Mouse (Mus musculus) ES-E14 (cell line): ENCODE results near the gene Fry. TPM values are rescaled to one million over a fixed set of nuclear protein-coding genes. Genes with fewer than 3 reads are reported as not detected.

ENCODE experiments used
- DNase-seq: peaks from one replicate; pipeline ENCODE4 v3.0.0-alpha.2; 2013; ENCODE audit warnings: low read depth, low spot score
- H3K27ac ChIP-seq: 2 replicates; pipeline ENCODE4 v1.5.1; 2012; ENCODE audit warnings: low read depth, mild to moderate bottlenecking, low read length, moderate library complexity, mixed read lengths; ENCODE audit not compliant: poor library complexity, insufficient read depth, severe bottlenecking
- H3K36me3 ChIP-seq: 2 replicates; pipeline ENCODE4 v1.6.1; 2012; ENCODE audit warnings: mild to moderate bottlenecking, low read length, moderate library complexity, mixed read lengths; ENCODE audit not compliant: control insufficient read depth, poor library complexity, insufficient read depth, severe bottlenecking
- H3K4me1 ChIP-seq, 2 experiments: fragments of 150-350 bp in 1 of 2; sonication (generic) in 1 of 2; 2 replicates each; pipeline ENCODE4 v1.6.1; 2012; ENCODE audit warnings: low read length in 2 of 2, mild to moderate bottlenecking in 1 of 2, mixed read lengths in 1 of 2; ENCODE audit not compliant: control insufficient read depth in 2 of 2, insufficient read depth in 2 of 2, poor library complexity in 1 of 2
- H3K4me3 ChIP-seq, 2 experiments: fragments of 150-350 bp in 1 of 2; sonication (generic) in 1 of 2; 2 replicates each; pipeline ENCODE4 v1.5.1; 2012; ENCODE audit warnings: low read length in 2 of 2, low read depth in 1 of 2, mild to moderate bottlenecking in 1 of 2, mixed read lengths in 1 of 2; ENCODE audit not compliant: insufficient read depth in 1 of 2, poor library complexity in 1 of 2, severe bottlenecking in 1 of 2
- H3K9ac ChIP-seq: 2 replicates; pipeline ENCODE4 v1.6.1; 2012; ENCODE audit warnings: low read depth, mild to moderate bottlenecking, low read length, mixed read lengths; ENCODE audit not compliant: poor library complexity, insufficient read depth, severe bottlenecking
- H3K9me3 ChIP-seq: fragments of 150-350 bp; sonication (generic); 2 replicates; pipeline ENCODE4 v1.6.1; 2012; ENCODE audit warnings: low read depth, mild to moderate bottlenecking, low read length; ENCODE audit not compliant: control insufficient read depth, insufficient read depth
- CHD2 ChIP-seq: IDR thresholded peaks from 2 replicates; pipeline ENCODE4 v1.6.1; 2014; ENCODE audit warnings: mild to moderate bottlenecking, low read depth, low read length, inconsistent platforms
- HCFC1 ChIP-seq: IDR thresholded peaks from 2 replicates; pipeline ENCODE4 v1.6.1; 2012; ENCODE audit warnings: low read length, inconsistent platforms, borderline replicate concordance; ENCODE audit not compliant: insufficient read depth
- MAFK ChIP-seq: IDR thresholded peaks from 2 replicates; pipeline ENCODE4 v1.6.1; 2014; ENCODE audit warnings: mild to moderate bottlenecking, low read depth, low read length, inconsistent platforms; ENCODE audit not compliant: insufficient read depth
- ZC3H11A ChIP-seq: IDR thresholded peaks from 2 replicates; pipeline ENCODE4 v1.6.1; 2012; ENCODE audit warnings: low read depth, mild to moderate bottlenecking, inconsistent platforms, low read length, borderline replicate concordance
- ZNF384 ChIP-seq: IDR thresholded peaks from 2 replicates; pipeline ENCODE4 v1.6.1; 2012; ENCODE audit warnings: low read depth, low read length, inconsistent platforms
- in situ Hi-C, 2 experiments: fragments of 600-800 bp; cut with MboI; formaldehyde crosslinking; loops; one replicate each; pipeline ENCODE4 v1.15.1; 2025; ENCODE audit warnings: low sequenced_read_pairs in 2 of 2, inconsistent platforms in 1 of 2; ENCODE audit not compliant: unreplicated experiment in 2 of 2
- total RNA-seq: library from RNA; depleted of rRNA; stranded (reverse); fragments of 300-350 nt; gene quantifications from 2 replicates; pipeline ENCODE4 v1.2.3, GENCODE M21; 2012

The Fry gene
- total RNA-seq, 1 experiment, result 8.4 TPM

DNA sequence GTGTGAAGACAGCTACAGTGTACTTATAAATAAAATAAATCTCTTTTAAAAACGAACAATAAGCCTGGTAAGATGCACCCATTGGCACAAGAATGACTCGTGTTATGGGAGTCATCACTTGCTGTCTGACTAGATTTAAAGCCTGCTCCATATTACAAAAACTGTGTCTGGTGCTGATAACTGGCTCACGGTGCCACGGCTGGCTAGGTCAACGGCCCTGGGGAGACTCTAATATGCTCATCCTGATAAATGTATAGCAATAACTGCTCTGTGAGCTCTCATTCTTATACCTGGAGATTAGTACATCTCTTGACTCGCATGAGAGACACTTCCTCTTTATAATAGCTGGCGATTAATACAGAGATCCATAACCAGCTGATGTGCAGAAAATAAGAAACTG lies 12.1 kb upstream of the Fry start:
- in situ Hi-C loops, result no loop called here

DNA sequence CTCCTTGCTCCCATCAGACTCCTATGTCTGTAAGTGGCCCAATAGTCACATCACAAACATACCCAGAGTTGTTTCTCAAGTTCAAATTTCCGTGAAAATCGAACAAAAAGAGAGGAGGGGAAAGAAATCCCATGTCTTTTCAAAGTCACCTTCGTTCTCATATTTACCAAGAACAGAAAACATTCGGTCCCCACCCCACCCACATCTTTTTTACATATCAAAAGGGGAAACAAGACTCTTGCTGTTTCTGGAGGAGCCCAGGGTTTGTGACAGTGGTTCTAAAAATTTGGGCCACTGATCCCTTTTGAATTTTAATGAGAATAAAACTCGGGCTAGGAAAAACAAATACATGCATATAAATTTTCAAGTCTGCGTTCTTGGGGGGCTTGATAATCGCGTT lies 7.2 kb upstream of the Fry start:
- TF ChIP-seq HCFC1 (no peak), ZNF384 (no peak), MAFK (no peak), CHD2 (no peak), ZC3H11A (no peak)
- in situ Hi-C loops, result no loop called here
- Histone ChIP-seq H3K9me3 (no peaks in the 10 kb centered on the region), H3K9ac (no peak overlapping the region), H3K4me1 (peaks cover 6 to 16% of the 10 kb centered on the region in 2 experiments), H3K36me3 (no peaks in the 10 kb centered on the region), H3K4me3 (no peak overlapping the region), H3K27ac (no peak overlapping the region; the same call in 1 of the 2 replicates)
- DNase-seq, result no peak

More for the DNA sequence above, 12.1 kb upstream of the Fry start:
- H3K27ac ChIP-seq, result no peak overlapping the region
- no peaks in the 10 kb centered on the region for H3K9me3 ChIP-seq
- H3K9ac ChIP-seq, result no peak overlapping the region
- H3K4me3 ChIP-seq, result no peak overlapping the region
- TF ChIP-seq MAFK (no peak), ZNF384 (no peak), HCFC1 (no peak), ZC3H11A (no peak), CHD2 (no peak)
- H3K4me1 ChIP-seq, result peaks cover 3 to 4% of the 10 kb centered on the region in 2 experiments; a peak in 2 of 4 replicates
- no peak for DNase-seq
- H3K36me3 ChIP-seq, result no peaks in the 10 kb centered on the region

DNA sequence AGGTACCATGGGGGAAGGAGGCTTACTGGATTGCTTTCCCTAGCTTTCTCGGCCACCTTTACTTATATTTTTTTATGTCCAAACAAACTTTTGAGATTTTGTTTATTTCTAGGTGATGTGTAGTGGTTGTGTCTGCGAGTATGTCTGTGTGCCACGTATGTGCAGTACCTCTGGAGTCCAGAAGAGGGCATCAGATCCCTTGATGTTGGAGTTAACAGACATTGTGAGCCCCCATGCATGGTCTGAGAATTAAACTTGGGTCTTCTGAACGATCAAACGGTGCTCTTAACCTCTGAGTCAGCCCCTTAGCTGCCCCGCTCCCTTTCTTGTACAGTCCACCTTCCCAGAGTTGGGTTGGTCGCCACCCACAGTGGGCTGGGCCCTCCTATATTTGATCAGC lies 4.4 kb upstream of the Fry start:
- Histone ChIP-seq H3K4me3 (no peak overlapping the region), H3K4me1 (peaks cover 6 to 20% of the 10 kb centered on the region in 2 experiments), H3K36me3 (no peaks in the 10 kb centered on the region), H3K27ac (no peak overlapping the region), H3K9ac (no peak overlapping the region), H3K9me3 (no peaks in the 10 kb centered on the region)
- TF ChIP-seq ZC3H11A (peak; percentile 31; the same call in 1 of the 2 replicates), ZNF384 (no peak), MAFK (no peak)
- in situ Hi-C loops, result no loop called here
- peak; percentile 51 for DNase-seq

DNA sequence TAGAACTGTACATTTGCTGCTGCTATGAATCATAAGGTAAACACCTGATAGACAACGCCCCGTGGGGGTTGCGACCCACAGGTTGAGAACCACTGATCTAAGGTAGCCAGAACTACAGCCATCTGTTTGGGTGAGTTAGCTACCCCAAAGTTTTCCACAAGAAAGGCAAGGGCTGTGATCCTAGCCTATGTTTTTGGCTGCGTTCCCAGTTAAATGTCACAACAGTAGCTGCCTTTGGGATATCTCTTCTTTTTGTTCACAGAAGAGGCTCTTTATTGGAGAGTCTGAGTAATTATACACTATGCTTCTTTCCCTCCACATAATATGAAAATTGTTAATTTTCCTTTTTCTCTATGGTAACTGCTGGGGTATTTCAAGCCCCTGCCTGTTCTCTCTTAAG lies 3.7 kb upstream of the Fry start:
- TF ChIP-seq MAFK (no peak), ZC3H11A (no peak), ZNF384 (no peak), HCFC1 (no peak), CHD2 (no peak)

More for the DNA sequence above, 3.7 kb upstream of the Fry start:
- DNase-seq, result no peak
- no peak overlapping the region for H3K4me3 ChIP-seq
- H3K27ac ChIP-seq, result no peak overlapping the region
- H3K9ac ChIP-seq, result no peak overlapping the region
- H3K9me3 ChIP-seq, result no peaks in the 10 kb centered on the region
- H3K36me3 ChIP-seq, result no peaks in the 10 kb centered on the region
- peaks cover 6 to 20% of the 10 kb centered on the region in 2 experiments for H3K4me1 ChIP-seq
- in situ Hi-C loops, result no loop called here
